Mouse (Mus musculus) retina, postnatal 1 day (tissue): Measurements from ENCODE around the gene Haus4.

Experiments used
- DNase-seq: peaks from one replicate; pipeline ENCODE4 v3.0.0-alpha.2; 2012

Haus4 gene

GRCm38 (mm10) chr14:54494234-54494633, 60.2 kb downstream of the Haus4 start:
- DNase-seq = peak; percentile 85

DNA sequence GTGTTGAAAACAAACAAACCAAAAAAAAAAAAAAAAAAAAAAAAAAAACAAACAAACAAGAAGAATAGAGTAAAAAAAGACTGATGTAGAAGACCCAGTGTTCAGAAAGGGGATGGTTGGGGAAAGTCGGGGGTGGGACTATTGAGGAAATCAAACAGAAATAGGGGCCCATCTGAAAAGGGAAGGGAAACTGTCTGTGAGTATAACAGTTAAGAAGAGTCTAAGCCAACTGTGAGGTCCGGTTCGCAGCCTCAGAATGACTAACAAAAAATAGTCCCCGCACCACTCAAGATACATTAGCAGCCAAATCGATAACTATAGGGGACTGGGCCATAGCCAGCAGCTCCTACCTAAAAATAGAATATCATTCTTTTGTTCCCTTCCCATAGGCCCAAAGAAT, 61.2 kb downstream of the Haus4 start:
- DNase-seq = no peak

- DNase-seq = no peak
These were observed 61.9 kb downstream of the Haus4 start for GRCm38 (mm10) chr14:54492345-54493131.
